Mouse (Mus musculus) spleen, adult 2 months (tissue): ENCODE data around the gene Ubc. TPM values are rescaled to one million over a fixed set of nuclear protein-coding genes. Genes with fewer than 3 reads are reported as not detected.
"Not testable (repeated sequence)": the region's sequence is repeated elsewhere in the genome, so short reads cannot be mapped to it uniquely, and the experiment has no call there.

Source experiments
- DNase-seq, 2 experiments: peaks; one replicate each; pipeline versions ENCODE4 v3.0.0 to v3.0.0-alpha.2; 2012 to 2021; ENCODE audit warnings: low spot score in 2 of 2, low read depth in 1 of 2
- H3K27ac ChIP-seq: fragments of 200-500 bp; 2 replicates; pipeline ENCODE4 v1.5.1; 2012; ENCODE audit warnings: low read length, inconsistent platforms; ENCODE audit not compliant: insufficient read depth
- H3K27me3 ChIP-seq: fragments of 200-500 bp; 2 replicates; pipeline ENCODE4 v1.6.1; 2012; ENCODE audit warnings: mild to moderate bottlenecking, moderate library complexity, low read length, inconsistent platforms; ENCODE audit not compliant: control insufficient read depth, insufficient read depth
- H3K36me3 ChIP-seq: fragments of 200-500 bp; 2 replicates; pipeline ENCODE4 v1.6.1; 2012; ENCODE audit warnings: mild to moderate bottlenecking, low read length, inconsistent platforms; ENCODE audit not compliant: control insufficient read depth, insufficient read depth
- H3K4me1 ChIP-seq: fragments of 200-500 bp; 2 replicates; pipeline ENCODE4 v1.6.1; 2011; ENCODE audit warnings: inconsistent platforms; ENCODE audit not compliant: control insufficient read depth, insufficient read depth, insufficient read length
- H3K4me3 ChIP-seq: fragments of 200-500 bp; 2 replicates; pipeline ENCODE4 v1.5.1; 2011; ENCODE audit warnings: mild to moderate bottlenecking, inconsistent platforms; ENCODE audit not compliant: insufficient read depth, insufficient read length; ENCODE audit errors: extremely low read depth
- CTCF ChIP-seq: fragments of 200-500 bp; IDR thresholded peaks from 2 replicates; pipeline ENCODE4 v1.5.1; 2011; ENCODE audit warnings: mild to moderate bottlenecking, inconsistent platforms; ENCODE audit not compliant: insufficient read depth, insufficient read length, insufficient replicate concordance; ENCODE audit errors: extremely low read depth
- POLR2A ChIP-seq: fragments of 200-500 bp; IDR thresholded peaks from 2 replicates; pipeline ENCODE4 v1.6.1; 2011; ENCODE audit warnings: low read depth, low read length, inconsistent platforms
- WGBS: fragments of 180-500 bp; shearing (Covaris S2); methylation state at CpG from one replicate; pipeline ENCODE4 v1.1.7; 2018; 5-methylcytosine and 5-hydroxymethylcytosine counted together
- polyA plus RNA-seq: library from polyadenylated mRNA; depleted of rRNA; stranded (reverse); fragments of >200 nt; gene quantifications from 2 replicates; pipeline ENCODE4 v1.2.3, GENCODE M21; 2012; rRNA removed

Gene Ubc
- 316 and 423 TPM in 2 replicates for polyA plus RNA-seq

DNA sequence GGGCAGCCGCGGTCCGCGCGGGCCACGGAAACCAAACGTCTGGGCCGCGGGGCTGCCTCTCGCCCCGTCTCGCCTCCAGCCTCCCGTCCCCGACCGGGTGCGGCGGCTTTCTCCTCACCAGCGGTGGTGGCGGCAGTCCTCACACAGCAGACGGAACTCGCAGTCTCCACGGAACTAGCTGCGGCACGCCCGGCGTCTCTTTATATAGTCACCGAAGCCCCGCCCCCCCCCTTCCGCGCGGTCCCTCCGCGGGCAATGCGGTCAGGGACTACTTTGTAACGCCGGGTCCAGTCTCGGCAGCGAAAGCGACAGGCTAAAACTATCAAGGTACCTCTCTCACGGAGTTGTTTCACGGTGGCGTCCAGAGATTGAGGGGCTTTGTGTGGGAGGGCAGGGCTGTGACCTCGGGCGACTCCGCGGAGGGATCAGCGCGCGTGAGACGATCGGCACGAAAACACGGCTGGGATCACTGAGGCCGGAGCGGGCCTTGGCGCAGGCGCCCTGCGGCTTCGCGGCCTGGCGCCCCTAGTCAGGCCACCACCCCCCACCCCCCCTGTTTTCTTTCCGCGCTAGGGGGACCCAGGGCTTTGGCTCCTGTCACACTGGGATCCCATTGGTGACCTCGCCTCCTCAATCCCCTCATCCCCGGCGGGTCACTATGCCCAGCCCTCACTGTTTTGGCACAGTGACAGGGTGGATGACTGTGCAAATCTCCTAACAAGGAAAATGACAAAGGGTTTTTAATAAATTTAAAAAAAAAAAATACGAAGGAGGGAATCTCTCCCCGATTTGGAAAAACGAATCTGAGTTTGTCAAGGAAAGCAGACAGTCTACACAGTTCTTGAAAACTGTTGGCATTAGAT is at the start of gene Ubc:
Ubc (minus strand) TSS at position 624 of the 863 bp plus-strand sequence.
- peak within 1 kb of the TSS; percentile 93 for H3K4me3 ChIP-seq
- H3K27me3 ChIP-seq: no peaks in the 10 kb centered on the region
- peak; percentile 70 to 85 for DNase-seq
- H3K4me1 ChIP-seq: peaks cover 8% of the 10 kb centered on the region; the same call in 1 of the 2 replicates
- H3K36me3 ChIP-seq: peaks cover 14% of the 10 kb centered on the region
- TF ChIP-seq CTCF (no peak), POLR2A (peak; percentile 100)
- WGBS: under 1% methylated on average over 69 of the region's 69 CpGs
- peak within 1 kb of the TSS; percentile 97 for H3K27ac ChIP-seq

DNA sequence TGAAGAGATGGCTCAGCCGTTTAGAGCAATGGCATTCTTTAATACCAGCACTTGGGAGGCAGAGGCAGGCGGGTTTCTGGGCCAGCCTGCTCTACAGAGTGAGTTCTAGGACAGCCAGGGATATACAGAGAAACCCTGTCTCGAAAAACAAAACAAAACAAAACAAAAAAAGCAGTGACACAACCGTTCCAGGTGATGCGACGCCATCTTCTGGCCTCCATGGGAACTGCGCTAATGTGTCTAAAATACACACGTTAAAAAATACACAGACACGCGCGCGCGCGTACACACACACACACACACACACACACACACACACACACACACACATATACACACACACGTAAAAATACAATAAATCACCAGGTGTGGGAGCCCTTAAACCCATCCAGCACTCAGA is 44.3 kb upstream of the Ubc start:
- WGBS: 56% methylated on average over 15 of the region's 15 CpGs
- peaks cover 12% of the 10 kb centered on the region for H3K36me3 ChIP-seq
- H3K4me3 ChIP-seq, H3K27ac ChIP-seq, H3K4me1 ChIP-seq, DNase-seq, H3K27me3 ChIP-seq: not testable (repeated sequence)

DNA sequence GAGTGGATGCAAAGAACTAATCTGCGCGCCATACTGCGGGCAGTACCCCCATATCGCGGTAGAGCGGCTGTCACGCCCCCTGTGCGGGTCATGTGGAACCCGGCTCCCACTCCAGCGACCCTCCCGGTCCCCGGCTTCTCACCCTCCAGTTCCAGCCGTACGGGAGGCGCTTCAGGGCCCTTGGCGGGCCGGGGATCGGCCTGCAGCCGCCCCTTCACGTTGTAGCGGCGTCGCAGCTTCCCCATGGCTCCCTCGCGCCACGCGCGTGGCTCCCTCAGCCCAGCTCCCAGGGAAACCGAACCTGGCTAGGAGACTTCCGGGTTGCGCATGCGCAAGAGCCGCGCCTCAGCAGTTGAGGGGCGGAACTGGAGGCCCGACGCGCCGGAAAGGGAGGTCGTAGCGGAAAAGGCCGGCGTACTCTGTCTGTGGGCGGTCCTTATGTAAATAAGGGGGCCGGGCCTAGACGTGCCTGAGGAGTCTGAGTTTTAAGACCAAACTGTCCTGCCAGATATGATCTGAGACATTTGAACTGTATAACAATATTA is 43.9 kb upstream of the Ubc start, which contains the start of gene Dhx37:
Dhx37 (minus strand) TSS at position 329 of the 545 bp plus-strand sequence.
- no peaks in the 10 kb centered on the region for H3K27me3 ChIP-seq
- peaks cover 5% of the 10 kb centered on the region; the same call in 1 of the 2 replicates for H3K4me1 ChIP-seq
- H3K36me3 ChIP-seq: peaks cover 17% of the 10 kb centered on the region
- WGBS: under 1% methylated on average over 46 of the region's 46 CpGs
- DNase-seq: peak; percentile 91 to 93
- H3K4me3 ChIP-seq: peak within 1 kb of the TSS; percentile 83
- TF ChIP-seq POLR2A (peak; percentile 70), CTCF (no peak)
- 0 out of 2 replicates have a peak within 1 kb of the TSS, but pooled peaks have one; percentile 49 for H3K27ac ChIP-seq

DNA sequence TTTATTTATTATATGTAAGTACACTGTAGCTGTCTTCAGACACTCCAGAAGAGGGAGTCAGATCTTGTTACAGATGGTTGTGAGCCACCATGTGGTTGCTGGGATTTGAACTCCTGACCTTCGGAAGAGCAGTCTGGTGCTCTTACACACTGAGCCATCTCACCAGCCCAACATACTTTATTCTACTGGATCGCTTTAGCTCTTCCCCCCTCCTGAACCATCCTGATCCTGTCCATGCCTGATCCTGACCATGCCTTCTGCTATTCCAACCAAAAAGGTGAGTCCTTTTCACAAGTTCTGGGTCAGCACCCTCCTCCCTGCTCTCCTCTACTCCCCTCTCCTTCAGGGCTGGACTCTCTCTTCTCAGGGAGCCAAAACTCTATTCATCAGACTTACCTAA is 42.3 kb upstream of the Ubc start:
- H3K4me3 ChIP-seq, H3K27ac ChIP-seq, H3K4me1 ChIP-seq, H3K27me3 ChIP-seq, DNase-seq: not testable (repeated sequence)
- 96% methylated on average over 2 of the region's 2 CpGs for WGBS
- peaks cover 31% of the 10 kb centered on the region for H3K36me3 ChIP-seq

DNA sequence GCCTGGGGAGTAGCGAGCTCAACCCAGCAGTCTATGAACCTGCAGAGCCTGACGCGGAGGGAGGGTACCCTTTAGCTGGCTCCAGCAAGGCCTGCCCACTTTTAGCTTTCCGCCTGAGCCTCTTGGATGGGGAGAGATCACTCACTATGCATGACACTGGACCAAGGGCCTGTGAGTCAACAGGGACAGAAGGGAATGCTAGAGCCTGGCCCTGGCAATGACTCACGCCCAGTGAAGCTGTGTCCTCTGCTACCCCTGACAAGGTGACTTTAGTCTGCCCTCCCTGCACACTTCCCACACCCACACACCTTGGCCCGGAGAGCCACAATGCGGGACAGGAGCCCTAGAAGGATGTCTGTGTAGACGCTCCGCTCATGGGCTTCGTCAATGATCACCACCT is 36.3 kb upstream of the Ubc start:
- H3K4me3 ChIP-seq: no peak overlapping the region
- DNase-seq: no peak
- no peak overlapping the region for H3K27ac ChIP-seq
- no peak for TF ChIP-seq CTCF
- no peak for TF ChIP-seq POLR2A
- peaks cover 68% of the 10 kb centered on the region for H3K36me3 ChIP-seq
- 86% methylated on average over 10 of the region's 10 CpGs for WGBS
- H3K27me3 ChIP-seq: no peaks in the 10 kb centered on the region
- H3K4me1 ChIP-seq: no peaks in the 10 kb centered on the region

DNA sequence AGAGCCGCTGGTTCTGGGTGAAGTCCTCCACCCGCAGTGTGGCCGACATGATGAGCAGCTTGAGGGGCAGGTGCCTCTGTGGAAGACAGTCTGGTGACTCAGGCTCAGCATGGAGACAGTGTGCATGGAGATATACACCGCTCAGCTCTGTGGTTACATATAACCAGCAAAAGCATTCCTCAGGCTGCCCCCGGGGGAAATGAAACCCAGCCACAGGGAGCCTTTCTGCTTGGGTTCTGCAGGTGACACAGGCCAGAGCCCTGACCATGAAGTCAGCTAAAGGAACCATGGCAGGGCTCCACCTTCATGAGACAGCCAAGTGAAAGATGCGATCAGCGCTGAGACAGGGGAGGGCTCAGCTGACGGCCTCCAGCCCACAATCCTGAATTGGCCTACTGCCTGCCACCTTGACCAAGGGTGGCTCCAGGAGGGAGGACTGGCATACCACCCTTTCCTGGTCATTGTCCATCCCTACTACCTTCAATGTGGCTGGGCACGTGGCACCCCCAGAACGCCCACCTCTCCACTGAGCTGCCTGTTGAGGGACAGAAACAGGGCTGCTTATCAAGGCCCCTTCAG is 35.8 kb upstream of the Ubc start:
- no peak for DNase-seq
- WGBS: 62% methylated on average over 10 of the region's 10 CpGs
- H3K4me1 ChIP-seq: no peaks in the 10 kb centered on the region
- no peak overlapping the region for H3K27ac ChIP-seq
- H3K4me3 ChIP-seq: no peak overlapping the region
- no peaks in the 10 kb centered on the region for H3K27me3 ChIP-seq
- TF ChIP-seq CTCF (no peak), POLR2A (no peak)
- H3K36me3 ChIP-seq: peaks cover 69% of the 10 kb centered on the region

DNA sequence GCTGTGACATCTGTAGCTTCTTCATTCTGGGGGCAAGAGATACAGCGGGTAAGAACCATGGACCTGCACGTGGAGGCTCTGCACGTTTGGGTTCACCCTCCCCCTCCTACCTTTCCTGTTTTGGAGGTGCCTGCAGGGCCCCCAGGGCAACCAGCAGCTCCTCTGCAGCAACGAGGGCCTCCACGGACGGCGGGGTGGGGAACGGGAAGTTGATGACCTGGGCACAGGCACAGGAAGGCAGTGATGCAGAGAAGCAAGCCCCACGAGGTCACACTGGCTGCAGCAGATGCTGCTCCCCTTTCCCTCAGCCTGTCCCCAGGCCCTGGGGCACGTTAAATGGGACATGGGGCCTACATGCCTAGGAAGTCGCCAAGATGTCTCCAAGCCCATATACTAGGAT is 29.1 kb upstream of the Ubc start:
- WGBS: 24% methylated on average over 11 of the region's 11 CpGs
- peak overlapping the region; percentile 38; the same call in 1 of the 2 replicates for H3K27ac ChIP-seq
- DNase-seq: peak in 1 of 2 experiments; percentile 47
- no peak for TF ChIP-seq POLR2A
- no peak for TF ChIP-seq CTCF
- peaks cover 47% of the 10 kb centered on the region for H3K36me3 ChIP-seq
- no peak overlapping the region for H3K4me3 ChIP-seq
- no peaks in the 10 kb centered on the region for H3K27me3 ChIP-seq
- peaks cover 7% of the 10 kb centered on the region for H3K4me1 ChIP-seq
